In the genomic region with DNA sequence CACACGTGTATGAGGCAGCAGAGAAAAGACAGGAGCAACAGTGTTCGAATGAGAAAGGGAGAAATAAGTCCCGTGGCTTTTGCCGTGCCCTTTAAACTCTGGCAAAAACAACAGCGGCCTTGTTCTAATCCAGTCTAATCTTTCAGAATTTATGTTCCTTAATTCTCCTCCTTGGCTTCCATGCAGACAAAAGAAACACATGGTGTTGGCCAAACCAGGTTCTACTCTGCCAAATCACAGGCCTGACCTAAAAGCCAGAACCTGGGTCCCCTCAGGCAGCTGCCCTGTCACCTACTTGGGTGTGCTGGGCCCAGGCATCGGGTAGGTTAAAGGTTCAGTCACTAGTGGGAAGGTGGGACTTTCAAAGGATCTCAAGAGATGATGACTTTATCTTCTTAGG, we compare ENCODE assay signal across 25 mouse cellular contexts.
A peak's percentile ranks its signal among the peaks of the same experiment; 100 is the strongest.
DNase-seq lines count a peak whose midpoint lies in the region; ATAC-seq and TF ChIP-seq lines count a peak whose summit lies in the region.
"Had no signal": no experiment of that assay in that cellular context is flagged by ENCODE, and none has a peak within 500 bp of the region (broad histone marks: within the 10 kb centered on the region; RNA-seq: fewer than 3 reads in every experiment).

No protein-coding gene starts in this region.

- H3K9me3 ChIP-seq in liver, embryonic 12.5 days (replicated peaks), result no peaks in the 10 kb centered on the region
- H3K9me3 ChIP-seq: embryonic facial prominence, embryonic 10.5 days; embryonic facial prominence, embryonic 12.5 days; forebrain, embryonic 10.5 days; forebrain, embryonic 12.5 days had no signal

- H3K36me3 ChIP-seq in liver, adult 2 months (ENCODE audit: control insufficient read depth, insufficient read depth, low read length), result no peaks in the 10 kb centered on the region
- no peaks in the 10 kb centered on the region for H3K36me3 ChIP-seq in liver, embryonic 12.5 days
- H3K36me3 ChIP-seq: embryonic facial prominence, embryonic 10.5 days; embryonic facial prominence, embryonic 12.5 days; forebrain, embryonic 10.5 days; forebrain, embryonic 12.5 days; G1E had no signal

- ATAC-seq in liver, embryonic 12.5 days, result no peak
- ATAC-seq: activated CD4-positive, CD25-positive, alpha-beta regulatory T cell, adult 4 months; CD4-positive, CD25-positive, alpha-beta regulatory T cell, adult 4 months; forebrain, embryonic 14.5 days; forebrain, embryonic 16.5 days; Patski had no signal

- peaks cover 4% of the 10 kb centered on the region for H3K4me1 ChIP-seq in liver, adult 2 months (ENCODE audit: control insufficient read depth, insufficient read depth, low read length)
- 0 out of 2 replicates have a peak, but pooled peaks cover 14% of the 10 kb centered on the region for H3K4me1 ChIP-seq in liver, embryonic 12.5 days

- H3K4me3 ChIP-seq in liver, adult 2 months (ENCODE audit: insufficient read depth, low read depth, low read length), result no peak overlapping the region
- no peak overlapping the region for H3K4me3 ChIP-seq in liver, embryonic 12.5 days
- H3K4me3 ChIP-seq: embryonic facial prominence, embryonic 10.5 days; embryonic facial prominence, embryonic 12.5 days; forebrain, embryonic 10.5 days; forebrain, embryonic 12.5 days had no signal

- no peak overlapping the region for H3K27ac ChIP-seq in liver, adult 2 months (replicated peaks; ENCODE audit: insufficient read depth, low read depth, low read length)
- no peak overlapping the region for H3K27ac ChIP-seq in liver, embryonic 12.5 days
- H3K27ac ChIP-seq: embryonic facial prominence, embryonic 10.5 days; embryonic facial prominence, embryonic 12.5 days; forebrain, embryonic 10.5 days; forebrain, embryonic 12.5 days had no signal

- H3K79me2 ChIP-seq in liver, adult 2 months (ENCODE audit: control insufficient read depth, insufficient read depth, low read length), result no peaks in the 10 kb centered on the region

- WGBS in liver, adult 2 months, result 89% methylated on average over 6 of the region's 6 CpGs
- whole genome bisulfite sequencing in liver, embryonic 12.5 days (ENCODE audit: insufficient replicate concordance), result 68% methylated on average over 6 of the region's 6 CpGs

- no peaks in the 10 kb centered on the region for H3K27me3 ChIP-seq in liver, adult 2 months (ENCODE audit: control insufficient read depth, insufficient read depth, low read length)
- peaks cover 25% of the 10 kb centered on the region for H3K27me3 ChIP-seq in liver, embryonic 12.5 days (replicated peaks)
- H3K27me3 ChIP-seq: CH12.LX, Patski had no signal

- peak; percentile 29 for DNase-seq in adrenal gland, postnatal 10 days
- DNase-seq in adrenal gland, adult 18-20 months (ENCODE audit: low spot score in 2 of 2), result no peak
- DNase-seq in liver, adult 2 months (ENCODE audit: extremely low read depth, low read depth, low spot score), result peak; percentile 20
- DNase-seq in fat pad, adult 2 months (ENCODE audit: extremely low read depth, low read depth, low spot score), result peak; percentile 97
- DNase-seq in ovary, postnatal 10 days (ENCODE audit: low spot score), result no peak
- no peak for DNase-seq in gastrocnemius, adult 18-20 months (ENCODE audit: low spot score)
- DNase-seq: adrenal gland, adult 8-10 months; B cell, adult 2 months; cerebellum, adult 11-12 months; cerebellum, adult 2 months; cerebellum, adult 9-10 months; cerebellum, postnatal 10 days; cerebellum, postnatal 25 days had no signal

- TF ChIP-seq CTCF in liver, adult 2 months (IDR thresholded peaks at IDR 0.05; ENCODE audit: low read depth, low read length), result no peak

- TF ChIP-seq POLR2A in liver, adult 2 months (IDR thresholded peaks at IDR 0.05; ENCODE audit: extremely low read depth, insufficient read depth, low read length), result no peak

- H3K9ac ChIP-seq in liver, adult 2 months (ENCODE audit: low read depth, low read length), result no peak overlapping the region
- no peak overlapping the region for H3K9ac ChIP-seq in liver, embryonic 12.5 days
- H3K9ac ChIP-seq: embryonic facial prominence, embryonic 12.5 days; forebrain, embryonic 12.5 days had no signal

- H3K4me2 ChIP-seq in liver, embryonic 12.5 days, result no peak overlapping the region
- H3K4me2 ChIP-seq: embryonic facial prominence, embryonic 12.5 days; forebrain, embryonic 12.5 days had no signal

Comparison
In these comparisons a context has a peak if more than half of its experiments do, and no peak if none do; other contexts are left out.
1. DNase-seq: peak in adrenal gland, postnatal 10 days (single experiment), liver, adult 2 months (single experiment) and fat pad, adult 2 months (single experiment); none in adrenal gland, adult 18-20 months (0 of 2), ovary, postnatal 10 days (single experiment) and gastrocnemius, adult 18-20 months (single experiment).